In genomic region chr5:118273446-118273845, GRCm38 (mm10) we compare ENCODE assay signal across 17 mouse cellular contexts. TPM values are rescaled to one million over a fixed set of nuclear protein-coding genes. Genes with fewer than 3 reads are reported as not detected.
A peak's percentile ranks its signal among the peaks of the same experiment; 100 is the strongest.
DNase-seq lines count a peak whose midpoint lies in the region; ATAC-seq and TF ChIP-seq lines count a peak whose summit lies in the region.
"Had no signal": no experiment of that assay in that cellular context is flagged by ENCODE, and none has a peak within 500 bp of the region (broad histone marks: within the 10 kb centered on the region; RNA-seq: fewer than 3 reads in every experiment).

No protein-coding gene starts in this region.

- 71% methylated on average over 7 of the region's 7 CpGs for WGBS in forebrain, embryonic 10.5 days
- WGBS in forebrain, embryonic 16.5 days, result 20% methylated on average over 7 of the region's 7 CpGs
- 71% methylated on average over 7 of the region's 7 CpGs for whole genome bisulfite sequencing in heart, postnatal 0 days
- WGBS in stomach, embryonic 16.5 days, result 67% methylated on average over 7 of the region's 7 CpGs
- WGBS in stomach, postnatal 0 days, result 67% methylated on average over 7 of the region's 7 CpGs

- H3K36me3 ChIP-seq in forebrain, embryonic 10.5 days (replicated peaks), result no peaks in the 10 kb centered on the region
- no peaks in the 10 kb centered on the region for H3K36me3 ChIP-seq in forebrain, embryonic 16.5 days (ENCODE audit: control insufficient read depth, insufficient read depth)
- H3K36me3 ChIP-seq in heart, postnatal 0 days (replicated peaks; ENCODE audit: control insufficient read depth, insufficient read depth, low read length), result no peaks in the 10 kb centered on the region
- H3K36me3 ChIP-seq in stomach, embryonic 16.5 days (ENCODE audit: control insufficient read depth, insufficient read depth, low read length), result no peaks in the 10 kb centered on the region
- H3K36me3 ChIP-seq in stomach, postnatal 0 days (ENCODE audit: control insufficient read depth, insufficient read depth, low read length), result no peaks in the 10 kb centered on the region
- H3K36me3 ChIP-seq: heart, embryonic 15.5 days; intestine, embryonic 15.5 days; liver, embryonic 13.5 days had no signal

- intact Hi-C loops in heart, postnatal 36 days (cut with DNase I), result loop anchor here (5.0 kb wide), 3 partner anchors 144 to 484 kb away; no protein-coding TSS in a partner anchor

- TF ChIP-seq EP300 in heart, postnatal 0 days (IDR thresholded peaks at IDR 0.05; ENCODE audit: low read depth), result no peak
- no peak for TF ChIP-seq EP300 in stomach, postnatal 0 days (optimal IDR thresholded peaks at IDR 0.05)

- H3K27ac ChIP-seq in forebrain, embryonic 10.5 days, result peak overlapping the region; percentile 71; the same call in 1 of the 2 replicates
- H3K27ac ChIP-seq in forebrain, embryonic 16.5 days (ENCODE audit: low read length), result no peak overlapping the region
- H3K27ac ChIP-seq in heart, postnatal 0 days (ENCODE audit: low read depth), result no peak overlapping the region
- no peak overlapping the region for H3K27ac ChIP-seq in stomach, embryonic 16.5 days (ENCODE audit: low read length)
- no peak overlapping the region for H3K27ac ChIP-seq in stomach, postnatal 0 days (replicated peaks)
- H3K27ac ChIP-seq: heart, embryonic 15.5 days; intestine, embryonic 15.5 days; liver, embryonic 13.5 days had no signal

- H3K9ac ChIP-seq in forebrain, embryonic 16.5 days (replicated peaks; ENCODE audit: low read depth, low read length), result no peak overlapping the region
- no peak overlapping the region for H3K9ac ChIP-seq in heart, postnatal 0 days (replicated peaks; ENCODE audit: low read depth, low read length)
- no peak overlapping the region for H3K9ac ChIP-seq in stomach, embryonic 16.5 days (ENCODE audit: low read length)
- no peak overlapping the region for H3K9ac ChIP-seq in stomach, postnatal 0 days (ENCODE audit: low read length)
- H3K9ac ChIP-seq: heart, embryonic 15.5 days; intestine, embryonic 15.5 days; liver, embryonic 13.5 days had no signal

- no peak for TF ChIP-seq CTCF in heart, postnatal 0 days (IDR thresholded peaks at IDR 0.05; ENCODE audit: low read depth)
- TF ChIP-seq CTCF in stomach, postnatal 0 days (IDR thresholded peaks at IDR 0.05; ENCODE audit: low read depth), result no peak

- H3K9me3 ChIP-seq in forebrain, embryonic 10.5 days, result no peaks in the 10 kb centered on the region
- H3K9me3 ChIP-seq in forebrain, embryonic 16.5 days (ENCODE audit: control insufficient read depth, low read length), result no peaks in the 10 kb centered on the region
- H3K9me3 ChIP-seq in heart, postnatal 0 days (replicated peaks; ENCODE audit: control insufficient read depth, low read length), result no peaks in the 10 kb centered on the region
- H3K9me3 ChIP-seq in stomach, embryonic 16.5 days (replicated peaks; ENCODE audit: control insufficient read depth, low read length), result no peaks in the 10 kb centered on the region
- no peaks in the 10 kb centered on the region for H3K9me3 ChIP-seq in stomach, postnatal 0 days (ENCODE audit: control insufficient read depth, low read length)
- H3K9me3 ChIP-seq: heart, embryonic 15.5 days; intestine, embryonic 15.5 days; liver, embryonic 13.5 days had no signal

- no peak overlapping the region for H3K4me3 ChIP-seq in forebrain, embryonic 10.5 days
- no peak overlapping the region for H3K4me3 ChIP-seq in forebrain, embryonic 16.5 days (replicated peaks; ENCODE audit: low read length)
- H3K4me3 ChIP-seq in heart, postnatal 0 days (ENCODE audit: low read depth, low read length), result no peak overlapping the region
- H3K4me3 ChIP-seq in stomach, embryonic 16.5 days (replicated peaks; ENCODE audit: low read length), result no peak overlapping the region
- H3K4me3 ChIP-seq in stomach, postnatal 0 days (ENCODE audit: low read depth, low read length), result no peak overlapping the region
- H3K4me3 ChIP-seq: erythroblast, embryonic 14.5 days; heart, embryonic 15.5 days; intestine, embryonic 15.5 days; liver, embryonic 13.5 days had no signal

- H3K27me3 ChIP-seq in forebrain, embryonic 10.5 days (ENCODE audit: poor library complexity, severe bottlenecking), result peaks cover 75% of the 10 kb centered on the region
- no peaks in the 10 kb centered on the region; the same call in 1 of the 2 replicates for H3K27me3 ChIP-seq in forebrain, embryonic 16.5 days (replicated peaks; ENCODE audit: control insufficient read depth, insufficient read depth, low read length)
- peaks cover 91% of the 10 kb centered on the region for H3K27me3 ChIP-seq in heart, postnatal 0 days (ENCODE audit: control insufficient read depth, insufficient read depth, low read length)
- H3K27me3 ChIP-seq in stomach, embryonic 16.5 days (ENCODE audit: control insufficient read depth, insufficient read depth, low read length), result peaks cover 8% of the 10 kb centered on the region; the same call in 1 of the 2 replicates
- no peaks in the 10 kb centered on the region for H3K27me3 ChIP-seq in stomach, postnatal 0 days (ENCODE audit: control insufficient read depth, insufficient read depth, low read length)
- H3K27me3 ChIP-seq: intestine, embryonic 15.5 days had no signal

- ATAC-seq in forebrain, embryonic 16.5 days, result no peak
- ATAC-seq in heart, postnatal 0 days (ENCODE audit: insufficient read depth, low read depth), result peak; percentile 18; the same call in 1 of the 2 replicates
- peak; percentile 14; the same call in 1 of the 2 replicates for ATAC-seq in stomach, embryonic 16.5 days (ENCODE audit: insufficient read depth, low FRiP score)
- ATAC-seq in stomach, postnatal 0 days (ENCODE audit: low FRiP score, low TSS enrichment), result no peak
- ATAC-seq: intestine, embryonic 15.5 days had no signal

- no peak for DNase-seq in forebrain, embryonic 10.5 days (ENCODE audit: extremely low spot score, low spot score)
- no peak for DNase-seq in heart, postnatal 0 days (ENCODE audit: low spot score)
- DNase-seq in heart, postnatal 36 days, result no peak
- no peak for DNase-seq in stomach, postnatal 0 days (ENCODE audit: low spot score)
- no peak for DNase-seq in frontal cortex, postnatal 14 days (ENCODE audit: low spot score in 2 of 2)
- DNase-seq in urinary bladder, postnatal 4 days (ENCODE audit: low spot score in 2 of 2), result no peak
- DNase-seq: cerebellum, adult 8-10 months; embryo, embryonic 11 days; kidney, postnatal 10 days; left cerebral cortex, postnatal 4 days; liver, embryonic 13.5 days; thymus, postnatal 14 days had no signal

- peaks cover 46% of the 10 kb centered on the region for H3K4me1 ChIP-seq in forebrain, embryonic 10.5 days
- peaks cover 57% of the 10 kb centered on the region for H3K4me1 ChIP-seq in forebrain, embryonic 16.5 days (replicated peaks; ENCODE audit: control insufficient read depth, insufficient read depth, low read length)
- H3K4me1 ChIP-seq in heart, postnatal 0 days (ENCODE audit: control insufficient read depth, insufficient read depth), result peaks cover 9% of the 10 kb centered on the region
- 0 out of 2 replicates have a peak, but pooled peaks cover 6% of the 10 kb centered on the region for H3K4me1 ChIP-seq in stomach, embryonic 16.5 days (ENCODE audit: control insufficient read depth, insufficient read depth, low read length)
- 0 out of 2 replicates have a peak, but pooled peaks cover 4% of the 10 kb centered on the region for H3K4me1 ChIP-seq in stomach, postnatal 0 days (replicated peaks; ENCODE audit: control insufficient read depth, insufficient read depth)
- H3K4me1 ChIP-seq: liver, embryonic 13.5 days had no signal

- H3K4me2 ChIP-seq in forebrain, embryonic 16.5 days (ENCODE audit: low read length), result no peak overlapping the region
- H3K4me2 ChIP-seq in heart, postnatal 0 days (ENCODE audit: low read depth, low read length), result no peak overlapping the region
- no peak overlapping the region for H3K4me2 ChIP-seq in stomach, embryonic 16.5 days (ENCODE audit: low read depth, low read length)
- no peak overlapping the region for H3K4me2 ChIP-seq in stomach, postnatal 0 days (replicated peaks; ENCODE audit: low read depth)
- H3K4me2 ChIP-seq: intestine, embryonic 15.5 days; liver, embryonic 13.5 days had no signal

RNA-seq across cellular contexts. Expression of gene 2410131K14Rik, which starts 28.4 kb away (rescaled TPM):
- 11.1 and 12.1 TPM in 2 replicates for polyA plus RNA-seq in forebrain, embryonic 10.5 days (2016; fragmentation: Nextera tagmentation; extraction: Ambion mirVana)
- 17.8 and 18.6 TPM in 2 replicates for polyA plus RNA-seq in forebrain, embryonic 16.5 days (2015; fragmentation: Nextera tagmentation; extraction: Ambion mirVana)
- total RNA-seq in heart, postnatal 0 days (2014; rRNA removed; ENCODE audit: low replicate concordance), result 4.1 and 7.1 TPM in 2 replicates
- polyA plus RNA-seq in heart, postnatal 0 days (2015; fragmentation: Nextera tagmentation; extraction: Ambion mirVana), result 5.1 and 5.9 TPM in 2 replicates
- total RNA-seq in heart, postnatal 36 days (2021), result 1 to 10 TPM; 7.7 to 8.1 TPM
- polyA plus RNA-seq in stomach, embryonic 16.5 days (2015; fragmentation: Nextera tagmentation; extraction: Ambion mirVana), result 7.4 and 7.7 TPM in 2 replicates
- 3.8 TPM in 2 replicates for polyA plus RNA-seq in stomach, postnatal 0 days (2015; fragmentation: Nextera tagmentation; extraction: Ambion mirVana)
- polyA plus RNA-seq: erythroblast, embryonic 14.5 days had no signal

RNA-seq across cellular contexts. Expression of gene Rnft2, which starts 28.5 kb away (rescaled TPM):
- polyA plus RNA-seq in forebrain, embryonic 10.5 days (2016; fragmentation: Nextera tagmentation; extraction: Ambion mirVana), result 4.3 and 4.9 TPM in 2 replicates
- polyA plus RNA-seq in forebrain, embryonic 16.5 days (2015; fragmentation: Nextera tagmentation; extraction: Ambion mirVana), result 9.4 and 11.1 TPM in 2 replicates
- total RNA-seq in heart, postnatal 0 days (2014; rRNA removed; ENCODE audit: low replicate concordance), result 1.7 and 12.7 TPM in 2 replicates
- 0.40 and 0.70 TPM in 2 replicates for polyA plus RNA-seq in heart, postnatal 0 days (2015; fragmentation: Nextera tagmentation; extraction: Ambion mirVana)
- total RNA-seq in heart, postnatal 36 days (2021), result 1 to 10 TPM; 2.0 to 2.5 TPM
- polyA plus RNA-seq in stomach, embryonic 16.5 days (2015; fragmentation: Nextera tagmentation; extraction: Ambion mirVana), result 1.3 and 2.6 TPM in 2 replicates
- polyA plus RNA-seq in stomach, postnatal 0 days (2015; fragmentation: Nextera tagmentation; extraction: Ambion mirVana), result 0.40 and 0.62 TPM in 2 replicates
- polyA plus RNA-seq: erythroblast, embryonic 14.5 days had no signal

Comparison
In these comparisons a context has a peak if more than half of its experiments do, and no peak if none do; other contexts are left out.
1. ATAC-seq: peak in heart, postnatal 0 days (single experiment) and stomach, embryonic 16.5 days (single experiment); none in forebrain, embryonic 16.5 days (single experiment) and stomach, postnatal 0 days (single experiment).